Mouse (Mus musculus) lung, embryonic 14.5 days (tissue): ENCODE data around the gene March9. TPM values are rescaled to one million over a fixed set of nuclear protein-coding genes. Genes with fewer than 3 reads are reported as not detected.

Source experiments
- ATAC-seq: fragments of 200-750 bp; cut with Nextera tagmentation; 2 replicates; pipeline ENCODE4 v1.8.0; 2017; ENCODE audit warnings: mild to moderate bottlenecking, moderate TSS enrichment, moderate library complexity; ENCODE audit not compliant: insufficient read depth
- DNase-seq: peaks from one replicate; pipeline ENCODE4 v3.0.0-alpha.2; 2015
- H3K27ac ChIP-seq: fragments of 300-500 bp; sonication (generic); 2 replicates; pipeline ENCODE4 v1.5.1; 2014; ENCODE audit warnings: low read depth, mild to moderate bottlenecking, moderate library complexity
- H3K27me3 ChIP-seq: fragments of 300-500 bp; sonication (generic); 2 replicates; pipeline ENCODE4 v1.6.1; 2014; ENCODE audit warnings: low read length, control low read depth; ENCODE audit not compliant: insufficient read depth
- H3K36me3 ChIP-seq: fragments of 300-500 bp; sonication (generic); 2 replicates; pipeline ENCODE4 v1.6.1; 2014; ENCODE audit warnings: control low read depth; ENCODE audit not compliant: insufficient read depth
- H3K4me1 ChIP-seq: fragments of 300-500 bp; sonication (generic); 2 replicates; pipeline ENCODE4 v1.6.1; 2014; ENCODE audit warnings: antibody characterized with exemption, control low read depth; ENCODE audit not compliant: insufficient read depth
- H3K4me2 ChIP-seq: fragments of 300-500 bp; sonication (generic); 2 replicates; pipeline ENCODE4 v1.6.1; 2014; ENCODE audit warnings: mild to moderate bottlenecking
- H3K4me3 ChIP-seq: fragments of 300-500 bp; sonication (generic); 2 replicates; pipeline ENCODE4 v1.5.1; 2014; ENCODE audit warnings: low read depth, low read length
- H3K9ac ChIP-seq: fragments of 300-500 bp; sonication (generic); 2 replicates; pipeline ENCODE4 v1.6.1; 2014
- H3K9me3 ChIP-seq: fragments of 300-500 bp; sonication (generic); 2 replicates; pipeline ENCODE4 v1.6.1; 2016; ENCODE audit warnings: low read depth, low read length, control low read depth
- CTCF ChIP-seq: IDR thresholded peaks from 2 replicates; pipeline ENCODE4 v1.5.1; 2016; ENCODE audit warnings: antibody characterized with exemption, low read depth
- WGBS: fragments of 180-500 bp; shearing (Covaris S2); extraction: QIAGEN DNeasy Blood & Tissue Kit; methylation state at CpG from one replicate; pipeline ENCODE4 v1.1.7; 2014; 5-methylcytosine and 5-hydroxymethylcytosine counted together
- polyA plus RNA-seq: library from polyadenylated mRNA; unstranded; fragments of >200 nt; fragmentation: Nextera tagmentation; extraction: Ambion mirVana; gene quantifications from 2 replicates; pipeline ENCODE4 v1.2.1, GENCODE M21; 2014

The March9 gene
- polyA plus RNA-seq, 1 experiment from 2014 or later, result 1.5 TPM

DNA sequence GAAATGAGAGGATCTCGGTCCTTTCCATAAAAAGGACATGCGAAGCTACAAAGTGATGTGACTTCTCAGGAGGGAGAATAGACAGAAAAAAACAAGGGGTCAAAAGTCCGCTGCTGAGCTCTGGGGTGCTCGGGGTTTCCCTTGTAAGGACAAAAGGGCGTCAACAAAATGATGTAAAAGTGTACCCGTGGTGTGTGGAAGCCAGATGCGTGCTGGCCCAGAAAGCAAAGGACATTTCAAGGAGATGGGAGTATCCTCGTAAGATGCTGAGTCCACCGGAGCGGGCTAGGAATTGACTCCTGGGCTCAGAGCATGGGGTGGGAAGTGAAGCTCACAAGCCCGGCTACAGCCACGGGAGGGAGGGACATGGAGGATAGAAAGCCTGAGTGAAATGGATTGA lies 22.3 kb downstream of the March9 start:
- no peak overlapping the region for H3K27ac ChIP-seq

DNA sequence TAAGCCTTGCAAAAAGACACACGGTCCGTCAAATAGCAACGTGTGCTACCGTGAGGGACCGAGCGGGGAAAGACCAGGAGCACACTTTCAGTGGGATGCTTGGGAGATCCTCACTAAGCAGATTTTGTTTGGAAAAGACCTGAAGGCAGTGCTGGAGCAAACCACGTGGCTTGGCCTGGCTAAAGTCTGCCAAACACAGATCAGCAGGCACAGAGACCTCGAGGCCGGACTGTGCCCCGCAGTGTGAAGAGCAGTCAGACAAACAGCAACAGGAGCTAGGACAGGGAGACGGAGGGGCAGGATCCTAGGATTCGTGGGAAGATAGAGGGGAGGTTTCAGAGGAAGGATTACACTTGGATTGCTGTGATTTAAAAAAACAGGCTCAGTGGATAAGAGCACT lies 23.7 kb downstream of the March9 start:
- WGBS, result 75% methylated on average over 12 of the region's 12 CpGs
- no peaks in the 10 kb centered on the region for H3K9me3 ChIP-seq
- H3K4me1 ChIP-seq, result no peaks in the 10 kb centered on the region
- H3K36me3 ChIP-seq, result no peaks in the 10 kb centered on the region
- no peak for ATAC-seq
- H3K27ac ChIP-seq, result no peak overlapping the region
- no peak overlapping the region for H3K4me3 ChIP-seq
- TF ChIP-seq CTCF, result no peak
- H3K9ac ChIP-seq, result no peak overlapping the region
- peaks cover 5% of the 10 kb centered on the region for H3K27me3 ChIP-seq
- H3K4me2 ChIP-seq, result no peak overlapping the region
- no peak for DNase-seq

More for the DNA sequence above, 22.3 kb downstream of the March9 start:
- Histone ChIP-seq H3K4me3 (no peak overlapping the region), H3K4me1 (peaks cover 4% of the 10 kb centered on the region; the same call in 1 of the 2 replicates), H3K4me2 (no peak overlapping the region), H3K36me3 (no peaks in the 10 kb centered on the region), H3K27me3 (peaks cover 5% of the 10 kb centered on the region), H3K9ac (no peak overlapping the region), H3K9me3 (no peaks in the 10 kb centered on the region)
- ATAC-seq, result no peak
- no peak for TF ChIP-seq CTCF
- WGBS, result 76% methylated on average over 12 of the region's 12 CpGs
- no peak for DNase-seq

DNA sequence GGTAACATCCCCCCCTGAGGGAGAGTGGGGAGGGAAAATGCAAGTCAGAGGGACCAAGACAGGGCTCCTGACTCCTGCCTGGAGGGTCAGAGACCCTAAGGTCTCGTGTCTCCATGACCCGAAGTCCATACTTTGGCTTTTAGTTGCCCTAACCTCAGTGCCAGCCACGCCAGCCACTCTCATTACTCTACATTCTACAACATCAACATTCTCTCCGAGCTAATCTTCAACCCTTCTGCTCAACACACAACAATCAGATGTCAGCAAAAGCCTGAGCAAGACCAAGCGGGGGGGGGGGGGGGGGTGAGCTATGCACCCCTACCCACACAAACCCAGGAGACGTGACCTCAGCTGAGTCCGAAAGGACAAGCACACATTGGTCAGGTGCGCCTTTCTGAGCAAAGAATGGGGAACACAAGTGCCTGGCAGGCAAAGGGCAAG lies 26.7 kb downstream of the March9 start:
- Histone ChIP-seq H3K4me2 (no peak overlapping the region), H3K4me1 (no peaks in the 10 kb centered on the region), H3K36me3 (peaks cover 11% of the 10 kb centered on the region), H3K9ac (no peak overlapping the region), H3K9me3 (no peaks in the 10 kb centered on the region), H3K27ac (no peak overlapping the region), H3K27me3 (no peaks in the 10 kb centered on the region), H3K4me3 (no peak overlapping the region)
- no peak for DNase-seq
- TF ChIP-seq CTCF, result no peak
- ATAC-seq, result no peak
- 78% methylated on average over 8 of the region's 8 CpGs for WGBS

DNA sequence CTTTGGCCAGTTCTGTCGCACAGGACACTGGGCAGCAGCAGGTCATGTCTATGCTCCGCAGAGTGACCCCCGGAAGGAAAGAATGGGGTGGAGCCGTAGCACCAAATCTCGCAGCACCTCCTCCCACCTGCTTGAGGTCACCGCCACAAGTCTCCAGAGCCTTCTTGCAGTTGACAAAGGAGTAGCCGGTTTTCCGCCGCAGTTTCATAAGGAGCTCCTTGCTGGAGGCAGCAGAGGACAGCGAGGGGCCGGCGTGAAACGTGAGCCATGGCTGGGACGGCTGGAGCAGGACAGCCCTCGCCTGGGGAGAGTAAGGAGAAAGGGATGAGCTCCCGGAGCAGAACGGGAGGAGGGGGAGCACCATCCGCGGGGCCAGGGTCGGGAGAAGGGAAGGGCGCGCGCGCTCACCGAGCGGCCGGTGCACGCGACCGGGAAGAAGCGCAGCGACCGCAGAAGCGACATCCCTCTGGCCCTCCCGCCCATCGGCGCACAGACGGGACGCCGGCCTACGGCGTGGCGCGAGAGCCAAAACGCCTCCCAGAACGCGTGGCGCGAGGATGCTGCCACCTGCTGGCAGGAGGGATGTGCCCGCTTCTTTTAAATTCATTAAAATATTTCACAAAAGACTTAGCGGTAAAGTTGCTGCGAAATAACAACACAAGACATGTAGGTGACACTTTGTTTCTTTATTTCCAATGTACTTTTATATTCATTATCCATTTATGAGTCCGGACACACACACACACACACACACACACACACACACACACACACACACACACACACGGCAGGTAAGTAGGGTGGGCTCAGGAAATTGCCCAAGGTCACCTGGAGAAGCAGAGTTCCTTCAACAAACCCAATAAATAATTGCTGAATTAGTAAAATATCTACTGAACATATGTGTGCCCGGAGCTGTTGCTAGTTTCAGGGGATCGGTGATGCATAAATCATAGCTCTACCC lies 29.4 kb downstream of the March9 start, which contains the start of gene Tsfm:
TSS of gene Tsfm (minus strand) at position 505 of the 961 bp plus-strand sequence.
- peak; percentile 98 for DNase-seq
- H3K4me1 ChIP-seq, result no peaks in the 10 kb centered on the region
- no peaks in the 10 kb centered on the region for H3K9me3 ChIP-seq
- peak within 1 kb of the TSS; percentile 69 for H3K4me2 ChIP-seq
- H3K36me3 ChIP-seq, result peaks cover 37% of the 10 kb centered on the region
- H3K27ac ChIP-seq, result peak within 1 kb of the TSS; percentile 79; the same call in 1 of the 2 replicates
- 5% methylated on average over 56 of the region's 56 CpGs for WGBS
- peak within 1 kb of the TSS; percentile 87 for H3K4me3 ChIP-seq
- peak; percentile 91 for ATAC-seq
- peak within 1 kb of the TSS; percentile 88 for H3K9ac ChIP-seq
- TF ChIP-seq CTCF, result peak; percentile 95
- no peaks in the 10 kb centered on the region for H3K27me3 ChIP-seq

DNA sequence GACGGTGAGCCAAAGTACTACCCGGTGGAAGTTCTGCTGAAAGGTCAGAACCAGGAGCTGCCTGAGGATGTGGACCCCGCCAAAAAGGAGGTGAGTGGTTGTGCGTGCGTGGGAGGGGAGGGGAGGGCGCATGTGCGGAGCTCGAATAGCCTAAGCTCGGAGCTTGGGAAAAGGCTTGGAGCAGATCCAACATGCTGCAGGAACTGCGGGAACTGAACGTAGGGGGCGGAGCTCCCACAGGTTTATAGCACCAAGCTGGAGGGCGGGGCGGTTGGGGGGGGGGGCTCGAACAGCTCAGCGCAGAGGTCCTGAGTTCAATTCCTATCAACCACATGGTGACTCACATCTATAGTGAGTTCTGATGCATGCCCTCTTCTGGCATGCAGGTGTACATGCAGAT lies 41.6 kb downstream of the March9 start:
- no peak for DNase-seq
- no peak overlapping the region for H3K9ac ChIP-seq
- no peak for ATAC-seq
- 70% methylated on average over 16 of the region's 16 CpGs for WGBS
- H3K4me2 ChIP-seq, result no peak overlapping the region
- H3K27me3 ChIP-seq, result no peaks in the 10 kb centered on the region
- H3K4me1 ChIP-seq, result no peaks in the 10 kb centered on the region
- H3K4me3 ChIP-seq, result no peak overlapping the region
- H3K9me3 ChIP-seq, result no peaks in the 10 kb centered on the region
- TF ChIP-seq CTCF, result no peak
- H3K27ac ChIP-seq, result no peak overlapping the region
- H3K36me3 ChIP-seq, result peaks cover 17% of the 10 kb centered on the region

DNA sequence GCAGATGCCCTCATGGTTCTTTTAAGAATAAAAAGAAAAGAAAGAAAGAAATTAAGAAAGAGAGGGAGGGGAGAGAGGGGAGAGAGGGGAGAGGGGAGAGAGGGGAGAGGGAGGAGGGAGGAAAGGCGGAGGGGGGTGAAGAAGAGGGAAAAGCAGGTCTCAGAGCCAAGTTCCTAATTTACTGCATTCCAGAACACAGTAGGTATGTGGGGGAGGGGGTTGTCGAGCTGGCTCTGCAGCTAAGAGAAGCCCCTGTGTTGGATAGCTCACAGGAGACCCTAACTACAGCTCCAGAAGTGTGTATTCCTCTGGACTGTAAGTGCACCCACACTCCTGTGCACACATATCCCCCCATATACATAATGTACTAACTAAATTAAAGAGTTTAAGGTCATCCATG lies 42.9 kb downstream of the March9 start:
- H3K4me2 ChIP-seq, result no peak overlapping the region
- TF ChIP-seq CTCF, result no peak
- ATAC-seq (no peak), DNase-seq (no peak)
- 9% methylated on average over 2 of the region's 2 CpGs for WGBS
- H3K9me3 ChIP-seq, result no peaks in the 10 kb centered on the region
- H3K27ac ChIP-seq, result no peak overlapping the region
- H3K36me3 ChIP-seq, result peaks cover 4% of the 10 kb centered on the region; the same call in 1 of the 2 replicates
- H3K9ac ChIP-seq, result no peak overlapping the region
- no peaks in the 10 kb centered on the region for H3K4me1 ChIP-seq
- H3K27me3 ChIP-seq, result no peaks in the 10 kb centered on the region
- H3K4me3 ChIP-seq, result no peak overlapping the region

DNA sequence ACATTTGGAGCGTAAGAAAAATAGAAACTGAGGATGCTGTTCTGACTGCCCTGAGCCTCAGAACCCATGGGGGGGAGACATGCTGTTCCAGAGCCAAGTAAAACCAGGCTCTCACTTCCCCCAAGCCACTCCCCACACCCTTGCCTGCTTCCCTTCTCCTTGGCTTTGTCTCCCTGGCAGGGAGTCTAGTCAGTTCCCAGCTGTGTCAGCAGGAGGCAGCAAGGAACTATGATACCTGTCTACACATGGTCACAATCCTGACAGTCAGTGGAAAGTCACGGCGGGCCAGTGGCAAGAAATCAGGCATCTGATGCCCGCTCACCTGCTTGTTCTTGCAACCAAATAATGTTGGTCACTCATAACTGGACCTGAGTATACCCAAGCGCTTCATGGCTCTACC lies 43.5 kb downstream of the March9 start:
- TF ChIP-seq CTCF, result peak; percentile 60
- no peaks in the 10 kb centered on the region for H3K9me3 ChIP-seq
- no peak overlapping the region for H3K9ac ChIP-seq
- no peaks in the 10 kb centered on the region for H3K4me1 ChIP-seq
- 51% methylated on average over 5 of the region's 5 CpGs for WGBS
- H3K4me3 ChIP-seq, result no peak overlapping the region
- no peak overlapping the region for H3K4me2 ChIP-seq
- no peaks in the 10 kb centered on the region for H3K36me3 ChIP-seq
- H3K27me3 ChIP-seq, result no peaks in the 10 kb centered on the region
- ATAC-seq (peak; percentile 65; the same call in 1 of the 2 replicates), DNase-seq (peak; percentile 43)
- no peak overlapping the region for H3K27ac ChIP-seq

Other genes starting within 250 kb of the March9 start
- 25.0 and 25.7 TPM in 2 replicates for gene Atp23, start 158.8 kb downstream of the March9 start, polyA plus RNA-seq
- 112 and 113 TPM in 2 replicates for gene Ctdsp2, start 81.5 kb downstream of the March9 start, polyA plus RNA-seq
- gene Avil, start 59.5 kb downstream of the March9 start, polyA plus RNA-seq, result 0.13 and 0.30 TPM in 2 replicates
- 76.8 and 77.3 TPM in 2 replicates for gene Tsfm, start 29.3 kb downstream of the March9 start, polyA plus RNA-seq
- gene Mettl1, start 18.8 kb downstream of the March9 start, polyA plus RNA-seq, result 59.5 and 60.7 TPM in 2 replicates
- gene Eef1akmt3, start 18.7 kb downstream of the March9 start, polyA plus RNA-seq, result 0.53 and 0.74 TPM in 2 replicates
- gene Cyp27b1, start 11.9 kb downstream of the March9 start, polyA plus RNA-seq, result 0.09 TPM in 1 of 2 replicates, not detected in the other
- gene Cdk4, start 3.4 kb upstream of the March9 start, polyA plus RNA-seq, result 2,143 and 2,245 TPM in 2 replicates
- gene Tspan31, start 10.1 kb upstream of the March9 start, polyA plus RNA-seq, result 120 and 130 TPM in 2 replicates
- 0.07 and 0.11 TPM in 2 replicates for gene Agap2, start 15.1 kb upstream of the March9 start, polyA plus RNA-seq
- 53.8 and 56.8 TPM in 2 replicates for gene Os9, start 60.9 kb upstream of the March9 start, polyA plus RNA-seq
- 2.9 and 4.4 TPM in 2 replicates for gene B4galnt1, start 105.0 kb upstream of the March9 start, polyA plus RNA-seq
- gene Slc26a10, start 120.5 kb upstream of the March9 start, polyA plus RNA-seq, result 0.09 and 0.27 TPM in 2 replicates
- 45.8 and 48.7 TPM in 2 replicates for gene Arhgef25, start 129.9 kb upstream of the March9 start, polyA plus RNA-seq
- 81.4 and 92.4 TPM in 2 replicates for gene Dtx3, start 135.5 kb upstream of the March9 start, polyA plus RNA-seq
- gene Pip4k2c, start 151.4 kb upstream of the March9 start, polyA plus RNA-seq, result 17.8 and 21.0 TPM in 2 replicates
- gene Kif5a, start 203.2 kb upstream of the March9 start, polyA plus RNA-seq, result 0.64 and 1.0 TPM in 2 replicates
- gene Dctn2, start 206.2 kb upstream of the March9 start, polyA plus RNA-seq, result 158 and 160 TPM in 2 replicates
- 19.1 and 19.4 TPM in 2 replicates for gene Mbd6, start 228.8 kb upstream of the March9 start, polyA plus RNA-seq